Mouse (Mus musculus) embryonic fibroblast, embryonic 13.5 days (primary cell): ENCODE data around the gene Ropn1l.

Source experiments
- CTCF ChIP-seq: IDR thresholded peaks from 2 replicates; pipeline ENCODE4 v1.5.1; 2011; ENCODE audit warnings: mild to moderate bottlenecking, control low read depth, low read length, moderate library complexity, borderline replicate concordance; ENCODE audit not compliant: insufficient read depth
- POLR2A ChIP-seq: IDR thresholded peaks from 2 replicates; pipeline ENCODE4 v1.6.1; 2011; ENCODE audit warnings: low read depth, mild to moderate bottlenecking, control low read depth, low read length, moderate library complexity

GRCm38 (mm10) chr15:31419037-31419436 is 34.5 kb downstream of the Ropn1l start:
- TF ChIP-seq CTCF: peak; percentile 70; the same call in 1 of the 2 replicates
- no peak for TF ChIP-seq POLR2A
